Mouse (Mus musculus) myocyte (in vitro differentiated cells): ENCODE data around the gene Stk24. TPM values are rescaled to one million over a fixed set of nuclear protein-coding genes. Genes with fewer than 3 reads are reported as not detected.

Experiments
- H3K27me3 ChIP-seq: one replicate; pipeline ENCODE4 v1.6.1; 2011; ENCODE audit not compliant: control insufficient read depth, insufficient read depth, insufficient read length
- H3K36me3 ChIP-seq: one replicate; pipeline ENCODE4 v1.6.1; 2011; ENCODE audit not compliant: control insufficient read depth, insufficient read depth
- H3K4me2 ChIP-seq: one replicate; pipeline ENCODE4 v1.6.1; 2011; ENCODE audit warnings: low read depth, control low read depth
- H3K4me3 ChIP-seq: one replicate; pipeline ENCODE4 v1.5.1; 2011; ENCODE audit warnings: mild to moderate bottlenecking, control low read depth, moderate library complexity
- H3K79me2 ChIP-seq: one replicate; pipeline ENCODE4 v1.6.1; 2011; ENCODE audit not compliant: control insufficient read depth, insufficient read depth
- H3ac ChIP-seq: one replicate; pipeline ENCODE4 v1.6.1; 2011; ENCODE audit not compliant: control insufficient read depth, insufficient read length
- CEBPB ChIP-seq: IDR thresholded peaks from 2 replicates; pipeline ENCODE4 v1.6.1; 2011; ENCODE audit warnings: mild to moderate bottlenecking, moderate library complexity; ENCODE audit not compliant: poor library complexity, insufficient read depth, severe bottlenecking
- E2F4 ChIP-seq: IDR thresholded peaks from one replicate; pipeline ENCODE4 v1.6.1; 2011; ENCODE audit warnings: mild to moderate bottlenecking, control low read depth, moderate library complexity; ENCODE audit not compliant: insufficient read depth
- MAX ChIP-seq: IDR thresholded peaks from one replicate; pipeline ENCODE4 v1.6.1; 2011; ENCODE audit warnings: low read depth, mild to moderate bottlenecking, control low read depth
- MYOD1 ChIP-seq, 3 experiments: IDR thresholded peaks; one replicate each; pipeline ENCODE4 v1.6.1; 2011; ENCODE audit warnings: control low read depth in 2 of 3, low read depth in 2 of 3, mild to moderate bottlenecking in 2 of 3, moderate library complexity in 1 of 3; ENCODE audit not compliant: insufficient read length in 2 of 3, control insufficient read depth in 1 of 3
- MYOG ChIP-seq, 3 experiments: IDR thresholded peaks; one replicate each; pipeline ENCODE4 v1.6.1; 2011; ENCODE audit warnings: control low read depth in 2 of 3, low read depth in 2 of 3, mild to moderate bottlenecking in 2 of 3; ENCODE audit not compliant: insufficient read length in 2 of 3, control insufficient read depth in 1 of 3, insufficient read depth in 1 of 3
- POLR2A ChIP-seq: IDR thresholded peaks from one replicate; pipeline ENCODE4 v1.6.1; 2011; ENCODE audit warnings: low read depth, mild to moderate bottlenecking, control low read depth, moderate library complexity; ENCODE audit not compliant: insufficient read length
- POLR2AphosphoS2 ChIP-seq: IDR thresholded peaks from one replicate; pipeline ENCODE4 v1.6.1; 2011; ENCODE audit warnings: low read depth, control low read depth; ENCODE audit not compliant: insufficient read length
- REST ChIP-seq: IDR thresholded peaks from one replicate; pipeline ENCODE4 v1.6.1; 2011; ENCODE audit warnings: mild to moderate bottlenecking, control low read depth, moderate library complexity; ENCODE audit not compliant: insufficient read depth, insufficient read length
- SRF ChIP-seq: IDR thresholded peaks from one replicate; pipeline ENCODE4 v1.6.1; 2011; ENCODE audit warnings: low read depth; ENCODE audit not compliant: control insufficient read depth, insufficient read length
- TCF12 ChIP-seq: IDR thresholded peaks from one replicate; pipeline ENCODE4 v1.6.1; 2011; ENCODE audit warnings: mild to moderate bottlenecking, control low read depth; ENCODE audit not compliant: poor library complexity, insufficient read depth, severe bottlenecking
- TCF3 ChIP-seq: IDR thresholded peaks from one replicate; pipeline ENCODE4 v1.6.1; 2011; ENCODE audit warnings: low read depth, control low read depth; ENCODE audit not compliant: insufficient read length
- USF1 ChIP-seq: IDR thresholded peaks from one replicate; pipeline ENCODE4 v1.6.1; 2011; ENCODE audit warnings: low read depth, mild to moderate bottlenecking, control low read depth, moderate library complexity
- polyA plus RNA-seq: library from polyadenylated mRNA; unstranded; fragments of >200 nt; fragmentation: generic; extraction: Trizol; gene quantifications from one replicate; pipeline ENCODE4 v1.2.1, GENCODE M21; 2012; ENCODE audit warnings: missing spikeins

Stk24 gene
- polyA plus RNA-seq, 1 experiment: 26.9 TPM

DNA sequence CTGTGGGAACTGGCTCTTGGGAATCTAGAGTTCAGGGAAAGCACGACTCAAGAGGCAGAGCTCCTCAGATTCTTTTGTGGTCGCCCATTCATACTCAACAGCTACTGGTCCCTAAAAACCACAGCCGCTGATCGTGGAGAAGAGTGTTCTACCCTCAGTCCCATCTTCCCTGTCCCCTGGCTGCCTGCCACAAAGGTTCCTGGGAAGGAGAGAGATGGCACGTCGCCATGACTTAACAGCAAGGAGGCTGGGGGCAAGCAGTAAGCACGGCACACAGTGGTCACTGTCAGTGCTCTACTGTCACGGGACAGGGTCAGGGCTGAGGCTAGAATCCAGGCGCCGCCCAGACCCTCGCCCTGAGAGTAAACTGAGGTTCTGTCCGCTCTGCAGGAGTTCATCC lies 104.8 kb downstream of the Stk24 start:
- no peaks in the 10 kb centered on the region for H3K79me2 ChIP-seq
- no peak overlapping the region for H3K4me2 ChIP-seq
- peaks cover 5% of the 10 kb centered on the region for H3K36me3 ChIP-seq
- no peak for TF ChIP-seq TCF3
- no peak for TF ChIP-seq SRF
- no peak for TF ChIP-seq REST
- no peak for TF ChIP-seq MYOG (IDR thresholded peaks at IDR 0.05; ENCODE audit: control insufficient read depth in 1 of 3, insufficient read depth in 1 of 3, insufficient read length in 2 of 3, low read depth in 2 of 3)
- H3K4me3 ChIP-seq: no peak overlapping the region
- H3ac ChIP-seq: no peak overlapping the region
- no peaks in the 10 kb centered on the region for H3K27me3 ChIP-seq

DNA sequence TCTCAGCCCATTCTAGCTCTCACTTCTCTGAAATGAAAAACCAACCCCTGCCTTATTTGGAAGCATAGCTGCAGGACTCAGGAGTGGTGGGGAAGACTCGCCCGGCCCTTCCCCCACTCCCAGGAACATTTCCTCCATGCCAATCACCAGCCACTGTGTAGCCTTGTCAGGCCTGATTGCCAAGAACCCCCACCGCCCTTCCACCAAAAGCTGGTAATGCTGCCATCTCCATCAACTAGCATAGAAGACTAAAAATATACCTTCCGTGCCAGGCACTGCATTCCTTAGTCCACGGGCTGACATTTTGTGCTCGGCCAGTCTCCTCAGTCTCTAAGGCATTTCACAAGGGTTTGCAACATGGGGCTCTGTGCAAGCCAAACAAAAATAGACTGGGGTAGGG lies 109.3 kb downstream of the Stk24 start:
- Histone ChIP-seq H3K36me3 (peaks cover 15% of the 10 kb centered on the region), H3K79me2 (no peaks in the 10 kb centered on the region), H3K4me3 (no peak overlapping the region), H3K4me2 (no peak overlapping the region), H3ac (no peak overlapping the region), H3K27me3 (no peaks in the 10 kb centered on the region)
- TF ChIP-seq MYOG (IDR thresholded peaks at IDR 0.05; ENCODE audit: control insufficient read depth in 1 of 3, insufficient read depth in 1 of 3, insufficient read length in 2 of 3, low read depth in 2 of 3) (no peak), USF1 (no peak), TCF3 (no peak), POLR2A (no peak), POLR2AphosphoS2 (no peak), MYOD1 (IDR thresholded peaks at IDR 0.05; ENCODE audit: control insufficient read depth in 1 of 3, insufficient read length in 2 of 3, low read depth in 2 of 3) (no peak)

DNA sequence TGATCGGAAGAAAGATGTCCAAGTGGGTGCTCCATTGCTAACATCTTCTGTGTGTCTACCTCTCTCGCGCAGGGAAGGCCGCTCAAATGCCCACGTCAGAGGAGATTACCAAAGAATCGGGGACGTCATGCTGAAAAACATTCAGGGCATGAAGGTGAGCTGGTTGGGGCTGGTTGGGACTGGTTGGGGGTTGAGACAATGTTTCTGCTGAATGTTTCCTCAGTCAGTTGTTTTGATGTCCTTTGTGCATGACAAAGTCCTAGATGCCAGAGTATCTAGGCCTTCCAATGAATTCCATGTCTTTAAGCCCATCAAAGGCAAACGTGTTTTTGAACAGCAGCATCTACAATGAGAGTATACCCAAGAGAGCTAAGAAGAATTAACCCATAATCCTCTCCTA lies 112.0 kb downstream of the Stk24 start:
- Histone ChIP-seq H3ac (no peak overlapping the region), H3K4me3 (no peak overlapping the region), H3K36me3 (peaks cover 15% of the 10 kb centered on the region), H3K27me3 (no peaks in the 10 kb centered on the region), H3K4me2 (no peak overlapping the region), H3K79me2 (no peaks in the 10 kb centered on the region)
- TF ChIP-seq REST (no peak), POLR2A (no peak)

DNA sequence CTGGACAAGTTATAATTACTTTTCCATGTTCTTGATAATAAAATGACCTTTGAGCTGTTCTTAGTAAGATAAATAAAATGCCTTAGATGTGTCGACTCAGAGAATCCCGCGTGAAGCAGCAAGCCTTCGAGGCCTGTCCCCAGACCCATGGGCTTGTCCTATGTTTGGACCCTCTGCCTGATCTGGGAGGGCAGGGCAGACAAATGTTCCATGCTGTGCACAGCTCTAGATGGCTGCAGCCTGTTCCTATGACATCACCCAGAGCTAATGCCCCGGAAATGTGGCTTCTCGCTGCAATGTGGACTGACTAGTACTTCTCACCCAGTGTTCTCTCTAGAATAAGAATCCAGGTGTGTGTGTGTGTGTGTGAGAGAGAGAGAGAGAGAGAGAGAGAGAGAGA lies 115.4 kb downstream of the Stk24 start:
- peaks cover 15% of the 10 kb centered on the region for H3K36me3 ChIP-seq
- no peak overlapping the region for H3K4me2 ChIP-seq
- H3K4me3 ChIP-seq: no peak overlapping the region
- no peak overlapping the region for H3ac ChIP-seq
- TF ChIP-seq MAX (no peak), REST (no peak), MYOG (IDR thresholded peaks at IDR 0.05; ENCODE audit: control insufficient read depth in 1 of 3, insufficient read depth in 1 of 3, insufficient read length in 2 of 3, low read depth in 2 of 3) (no peak), CEBPB (no peak), POLR2A (no peak), TCF3 (no peak), POLR2AphosphoS2 (no peak)
- no peaks in the 10 kb centered on the region for H3K27me3 ChIP-seq
- no peaks in the 10 kb centered on the region for H3K79me2 ChIP-seq

DNA sequence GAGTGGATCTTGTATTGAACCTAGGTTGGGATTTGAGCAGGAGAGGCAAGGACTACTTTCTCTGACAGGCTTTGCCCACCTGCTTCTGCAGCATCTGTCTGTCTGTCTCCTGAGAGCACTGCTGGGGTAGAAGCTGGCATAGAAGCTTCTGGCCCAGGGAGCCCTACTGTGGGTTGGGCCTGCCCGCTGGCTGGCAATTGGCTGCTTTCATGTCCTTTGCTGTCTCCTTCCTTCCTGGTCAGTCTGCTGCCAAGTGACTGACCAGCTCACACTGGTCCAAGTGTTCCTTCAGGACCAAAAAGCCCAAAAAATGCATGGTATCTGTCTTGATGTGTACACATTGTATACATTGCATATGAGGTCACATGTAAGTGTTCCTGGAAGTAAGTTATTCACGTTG lies 115.9 kb downstream of the Stk24 start:
- H3K4me2 ChIP-seq: no peak overlapping the region
- no peaks in the 10 kb centered on the region for H3K27me3 ChIP-seq
- no peaks in the 10 kb centered on the region for H3K79me2 ChIP-seq
- peaks cover 19% of the 10 kb centered on the region for H3K36me3 ChIP-seq
- no peak for TF ChIP-seq E2F4
- no peak for TF ChIP-seq TCF12
- no peak for TF ChIP-seq POLR2A
- TF ChIP-seq MYOD1 (IDR thresholded peaks at IDR 0.05; ENCODE audit: control insufficient read depth in 1 of 3, insufficient read length in 2 of 3, low read depth in 2 of 3): no peak
- no peak for TF ChIP-seq TCF3
- no peak for TF ChIP-seq MYOG (IDR thresholded peaks at IDR 0.05; ENCODE audit: control insufficient read depth in 1 of 3, insufficient read depth in 1 of 3, insufficient read length in 2 of 3, low read depth in 2 of 3)
- TF ChIP-seq REST: no peak
- no peak for TF ChIP-seq SRF
- TF ChIP-seq POLR2AphosphoS2: no peak
- no peak for TF ChIP-seq MAX
- no peak overlapping the region for H3K4me3 ChIP-seq
- H3ac ChIP-seq: no peak overlapping the region

DNA sequence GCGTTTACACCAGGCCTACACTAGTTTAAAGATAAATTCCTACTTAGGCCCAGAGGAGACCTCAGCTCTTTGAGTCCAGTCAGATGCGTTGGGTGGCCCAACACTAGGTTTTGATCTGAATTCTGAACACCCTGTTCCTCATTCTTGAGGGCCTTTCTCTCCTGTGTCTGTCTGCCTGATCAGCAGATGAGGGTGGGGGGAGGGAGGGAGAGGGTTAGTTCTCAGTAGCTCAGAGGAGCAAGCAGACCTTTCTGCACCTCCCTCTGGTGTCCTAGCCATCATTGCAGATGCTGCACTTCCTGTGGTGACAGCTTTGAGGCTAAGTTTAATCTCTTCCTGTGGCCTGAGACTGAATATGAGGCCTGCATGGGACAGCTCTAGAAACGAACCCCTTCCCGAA lies 117.2 kb downstream of the Stk24 start:
- Histone ChIP-seq H3K27me3 (no peaks in the 10 kb centered on the region), H3K79me2 (no peaks in the 10 kb centered on the region), H3K4me3 (no peak overlapping the region), H3K4me2 (no peak overlapping the region), H3ac (no peak overlapping the region), H3K36me3 (peaks cover 9% of the 10 kb centered on the region)
- TF ChIP-seq REST (no peak), MYOD1 (IDR thresholded peaks at IDR 0.05; ENCODE audit: control insufficient read depth in 1 of 3, insufficient read length in 2 of 3, low read depth in 2 of 3) (no peak), POLR2A (no peak), USF1 (no peak), CEBPB (no peak), MAX (no peak), MYOG (IDR thresholded peaks at IDR 0.05; ENCODE audit: control insufficient read depth in 1 of 3, insufficient read depth in 1 of 3, insufficient read length in 2 of 3, low read depth in 2 of 3) (no peak), TCF12 (no peak), TCF3 (no peak), E2F4 (no peak), POLR2AphosphoS2 (no peak), SRF (no peak)
